Mouse (Mus musculus) testis, adult 2 months (tissue): ENCODE measurements around the gene Zmym3. TPM values are rescaled to one million over a fixed set of nuclear protein-coding genes. Genes with fewer than 3 reads are reported as not detected.

ENCODE experiments used
- H3K27ac ChIP-seq: fragments of 200-500 bp; 2 replicates; pipeline ENCODE4 v1.5.1; 2012; ENCODE audit warnings: low read depth, low read length; ENCODE audit not compliant: control insufficient read depth, insufficient read depth
- H3K27me3 ChIP-seq: fragments of 200-500 bp; 2 replicates; pipeline ENCODE4 v1.6.1; 2012; ENCODE audit warnings: mild to moderate bottlenecking, low read length, moderate library complexity; ENCODE audit not compliant: control insufficient read depth, insufficient read depth
- H3K36me3 ChIP-seq: fragments of 200-500 bp; 2 replicates; pipeline ENCODE4 v1.6.1; 2012; ENCODE audit warnings: mild to moderate bottlenecking, low read length; ENCODE audit not compliant: control insufficient read depth, insufficient read depth
- H3K4me1 ChIP-seq: fragments of 200-500 bp; 2 replicates; pipeline ENCODE4 v1.6.1; 2012; ENCODE audit warnings: low read length; ENCODE audit not compliant: control insufficient read depth, insufficient read depth
- H3K4me3 ChIP-seq: fragments of 200-500 bp; 2 replicates; pipeline ENCODE4 v1.5.1; 2012; ENCODE audit warnings: low read depth, mild to moderate bottlenecking, low read length, moderate library complexity, mixed read lengths; ENCODE audit not compliant: control insufficient read depth
- CTCF ChIP-seq: fragments of 200-500 bp; IDR thresholded peaks from 2 replicates; pipeline ENCODE4 v1.5.1; 2012; ENCODE audit warnings: low read depth, mild to moderate bottlenecking, inconsistent platforms, low read length, moderate library complexity; ENCODE audit not compliant: control insufficient read depth, insufficient read depth, insufficient replicate concordance
- POLR2A ChIP-seq: fragments of 200-500 bp; IDR thresholded peaks from 2 replicates; pipeline ENCODE4 v1.6.1; 2012; ENCODE audit warnings: low read depth, mild to moderate bottlenecking, inconsistent platforms, low read length, moderate library complexity; ENCODE audit not compliant: control insufficient read depth
- polyA plus RNA-seq: library from polyadenylated mRNA; depleted of rRNA; stranded (reverse); fragments of >200 nt; gene quantifications from 2 replicates; pipeline ENCODE4 v1.2.3, GENCODE M21; 2012

Zmym3 gene
- polyA plus RNA-seq, 1 experiment = 43.4 TPM

GRCm38 (mm10) chrX:101427774-101428173 lies 7.1 kb upstream of the Zmym3 start:
- no peaks in the 10 kb centered on the region for H3K27me3 ChIP-seq

GRCm38 (mm10) chrX:101423462-101423861 lies 2.8 kb upstream of the Zmym3 start:
- Histone ChIP-seq H3K4me1 (peaks cover 4% of the 10 kb centered on the region), H3K27ac (no peak overlapping the region), H3K27me3 (no peaks in the 10 kb centered on the region), H3K4me3 (no peak overlapping the region), H3K36me3 (no peaks in the 10 kb centered on the region)
- TF ChIP-seq CTCF = no peak
- no peak for TF ChIP-seq POLR2A

More at GRCm38 (mm10) chrX:101427774-101428173, 7.1 kb upstream of the Zmym3 start:
- Histone ChIP-seq H3K4me1 (no peaks in the 10 kb centered on the region; the same call in 1 of the 2 replicates), H3K4me3 (no peak overlapping the region; the same call in 1 of the 2 replicates), H3K36me3 (no peaks in the 10 kb centered on the region), H3K27ac (no peak overlapping the region)
- TF ChIP-seq POLR2A = no peak
- no peak for TF ChIP-seq CTCF

GRCm38 (mm10) chrX:101419725-101420699 lies 637 bp downstream of the Zmym3 start:
- peak overlapping the region; percentile 86 for H3K4me3 ChIP-seq
- peak overlapping the region; percentile 90 for H3K27ac ChIP-seq
- no peaks in the 10 kb centered on the region for H3K36me3 ChIP-seq
- peaks cover 10% of the 10 kb centered on the region for H3K4me1 ChIP-seq
- TF ChIP-seq POLR2A (no peak), CTCF (no peak)
- H3K27me3 ChIP-seq = no peaks in the 10 kb centered on the region

GRCm38 (mm10) chrX:101418946-101419724 lies 1.5 kb downstream of the Zmym3 start:
- H3K27me3 ChIP-seq = no peaks in the 10 kb centered on the region
- H3K27ac ChIP-seq = peak overlapping the region; percentile 85

GRCm38 (mm10) chrX:101396459-101396858 lies 24.2 kb downstream of the Zmym3 start:
- Histone ChIP-seq H3K4me3 (no peak overlapping the region), H3K36me3 (no peaks in the 10 kb centered on the region), H3K4me1 (no peaks in the 10 kb centered on the region), H3K27ac (no peak overlapping the region), H3K27me3 (no peaks in the 10 kb centered on the region)
- TF ChIP-seq CTCF = no peak
- no peak for TF ChIP-seq POLR2A

More at GRCm38 (mm10) chrX:101418946-101419724, 1.5 kb downstream of the Zmym3 start:
- Histone ChIP-seq H3K4me1 (peaks cover 10% of the 10 kb centered on the region), H3K4me3 (peak overlapping the region; percentile 86), H3K36me3 (no peaks in the 10 kb centered on the region)
- TF ChIP-seq POLR2A (0 out of 2 replicates have a peak, but pooled peaks have one; percentile 31), CTCF (no peak)

GRCm38 (mm10) chrX:101394341-101394740 lies 26.3 kb downstream of the Zmym3 start:
- Histone ChIP-seq H3K27me3 (no peaks in the 10 kb centered on the region), H3K4me1 (no peaks in the 10 kb centered on the region), H3K4me3 (no peak overlapping the region), H3K27ac (no peak overlapping the region), H3K36me3 (no peaks in the 10 kb centered on the region)
- TF ChIP-seq CTCF (no peak), POLR2A (no peak)
